Mouse (Mus musculus) retina, postnatal 7 days (tissue): ENCODE measurements around the gene 1700021F05Rik.

Source experiments
- DNase-seq: peaks from one replicate; pipeline ENCODE4 v3.0.0-alpha.2; 2012; ENCODE audit warnings: low read depth, low spot score

Gene 1700021F05Rik

GRCm38 (mm10) chr10:43485751-43486268 lies 55.0 kb downstream of the 1700021F05Rik start:
- DNase-seq: no peak

- DNase-seq: no peak
These were observed 57.3 kb downstream of the 1700021F05Rik start for GRCm38 (mm10) chr10:43483426-43483995.

DNA sequence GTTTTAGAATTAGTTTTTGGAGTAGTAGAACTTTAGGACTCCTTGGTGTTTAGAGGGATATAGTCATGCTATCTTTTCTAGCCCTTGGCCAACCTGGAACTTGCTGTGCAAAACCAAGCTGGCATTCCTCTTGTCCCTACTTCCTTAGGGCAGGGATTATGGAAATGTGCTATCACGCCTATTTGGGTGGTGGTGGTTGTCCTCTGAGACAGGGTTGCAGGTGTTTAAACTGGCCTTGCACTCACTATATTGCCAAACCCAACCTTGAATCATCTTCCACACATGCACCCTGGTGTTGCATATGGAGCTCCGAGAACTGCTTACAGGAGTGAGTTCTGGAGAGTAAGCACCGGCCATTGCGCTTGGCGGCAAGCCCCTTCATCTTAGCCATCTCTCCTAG lies 58.8 kb downstream of the 1700021F05Rik start:
- DNase-seq: no peak

DNA sequence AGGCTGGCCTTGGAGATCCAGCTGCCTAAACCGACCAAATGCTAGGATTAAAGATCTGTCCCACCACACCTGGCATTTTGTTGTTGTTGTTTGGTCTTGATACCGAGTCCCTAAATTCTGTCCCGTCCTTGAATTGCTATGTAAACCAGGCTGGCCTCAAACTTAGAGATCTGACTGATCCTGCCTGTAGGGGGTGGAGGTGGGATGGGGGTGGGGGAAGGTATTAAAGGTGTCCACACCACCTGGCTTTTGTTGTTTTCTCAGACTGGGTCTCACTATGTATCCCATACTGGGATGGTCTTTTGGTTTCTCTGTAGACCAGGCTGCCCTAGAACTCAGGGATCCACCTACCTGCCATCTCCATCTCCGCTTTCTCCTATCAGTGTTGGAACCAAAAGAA lies 59.6 kb downstream of the 1700021F05Rik start:
- no peak for DNase-seq

- no peak for DNase-seq
These were observed 60.5 kb downstream of the 1700021F05Rik start for GRCm38 (mm10) chr10:43480227-43480849.

GRCm38 (mm10) chr10:43479436-43480157 lies 61.2 kb downstream of the 1700021F05Rik start:
- DNase-seq: peak; percentile 67

- peak; percentile 54 for DNase-seq
These were observed 61.9 kb downstream of the 1700021F05Rik start, which contains the start of gene Bend3 for GRCm38 (mm10) chr10:43478751-43479435. Gene Bend3 (plus strand): TSS chr10:43478831.

DNA sequence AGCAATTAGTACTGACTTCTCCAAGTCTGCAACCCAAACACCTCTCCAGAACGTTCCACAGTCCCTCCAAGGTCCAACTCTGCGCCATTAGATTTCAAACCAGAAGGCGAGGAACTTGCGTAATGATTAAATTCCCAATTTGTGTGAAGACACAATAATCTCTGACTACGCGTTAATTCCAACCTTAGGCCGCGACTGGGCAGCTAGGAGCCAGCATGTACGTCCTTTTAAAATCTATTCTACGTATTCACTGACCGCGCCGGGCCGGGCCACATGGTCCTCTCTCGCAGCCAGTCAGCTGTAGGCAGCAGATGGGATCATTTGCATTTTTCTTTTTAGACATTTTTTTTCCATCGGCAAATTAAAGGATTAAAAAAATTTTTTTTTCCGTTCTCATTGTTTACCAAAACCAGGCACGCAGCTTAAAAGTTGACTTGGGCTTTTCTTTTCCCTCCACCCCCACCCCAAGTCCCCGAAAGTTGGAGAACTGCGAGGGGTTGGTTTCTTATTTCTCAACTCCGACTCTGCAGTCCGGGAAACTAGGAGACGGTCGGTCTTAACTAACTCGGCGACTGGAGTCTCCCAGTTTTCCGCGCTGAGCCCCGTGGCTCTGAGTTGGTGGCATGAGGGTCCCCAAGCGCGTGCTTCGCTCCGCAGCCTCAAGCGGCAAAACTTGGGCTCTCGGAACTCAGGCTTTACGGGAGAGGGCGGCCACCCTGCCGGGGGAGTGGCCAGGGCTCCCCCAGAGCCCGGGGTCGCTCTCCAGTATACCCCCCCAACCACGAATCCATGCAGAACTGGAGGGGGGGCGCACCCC lies 62.7 kb downstream of the 1700021F05Rik start:
- DNase-seq: peak; percentile 8

DNA sequence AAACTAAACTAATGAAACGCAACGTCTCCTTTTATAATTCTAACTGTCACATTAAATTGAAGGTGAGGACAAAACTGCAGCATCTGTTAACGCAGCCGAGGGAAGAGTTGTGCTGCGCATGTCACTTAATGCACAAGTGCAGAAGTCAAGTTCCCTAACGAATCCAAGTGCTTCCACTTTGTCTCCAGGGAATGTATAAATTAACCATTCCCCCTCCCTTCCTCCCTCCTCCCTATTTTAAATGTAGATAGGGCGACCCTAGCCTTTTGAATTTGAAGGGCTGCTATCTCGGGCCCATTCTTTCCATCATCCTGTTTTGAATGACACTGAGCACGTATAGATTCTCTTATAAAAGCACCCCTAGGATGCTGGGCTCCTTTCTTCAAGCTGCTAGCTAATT lies 63.3 kb downstream of the 1700021F05Rik start:
- no peak for DNase-seq

- DNase-seq: no peak
These were observed 65.4 kb downstream of the 1700021F05Rik start for GRCm38 (mm10) chr10:43475376-43475775.
